Mouse (Mus musculus) testis, adult 2 months (tissue): ENCODE data around the gene Camta2. TPM values are rescaled to one million over a fixed set of nuclear protein-coding genes. Genes with fewer than 3 reads are reported as not detected.

Experiments
- H3K27ac ChIP-seq: fragments of 200-500 bp; 2 replicates; pipeline ENCODE4 v1.5.1; 2012; ENCODE audit warnings: low read depth, low read length; ENCODE audit not compliant: control insufficient read depth, insufficient read depth
- H3K27me3 ChIP-seq: fragments of 200-500 bp; 2 replicates; pipeline ENCODE4 v1.6.1; 2012; ENCODE audit warnings: mild to moderate bottlenecking, low read length, moderate library complexity; ENCODE audit not compliant: control insufficient read depth, insufficient read depth
- H3K36me3 ChIP-seq: fragments of 200-500 bp; 2 replicates; pipeline ENCODE4 v1.6.1; 2012; ENCODE audit warnings: mild to moderate bottlenecking, low read length; ENCODE audit not compliant: control insufficient read depth, insufficient read depth
- H3K4me1 ChIP-seq: fragments of 200-500 bp; 2 replicates; pipeline ENCODE4 v1.6.1; 2012; ENCODE audit warnings: low read length; ENCODE audit not compliant: control insufficient read depth, insufficient read depth
- H3K4me3 ChIP-seq: fragments of 200-500 bp; 2 replicates; pipeline ENCODE4 v1.5.1; 2012; ENCODE audit warnings: low read depth, mild to moderate bottlenecking, low read length, moderate library complexity, mixed read lengths; ENCODE audit not compliant: control insufficient read depth
- CTCF ChIP-seq: fragments of 200-500 bp; IDR thresholded peaks from 2 replicates; pipeline ENCODE4 v1.5.1; 2012; ENCODE audit warnings: low read depth, mild to moderate bottlenecking, inconsistent platforms, low read length, moderate library complexity; ENCODE audit not compliant: control insufficient read depth, insufficient read depth, insufficient replicate concordance
- POLR2A ChIP-seq: fragments of 200-500 bp; IDR thresholded peaks from 2 replicates; pipeline ENCODE4 v1.6.1; 2012; ENCODE audit warnings: low read depth, mild to moderate bottlenecking, inconsistent platforms, low read length, moderate library complexity; ENCODE audit not compliant: control insufficient read depth
- polyA plus RNA-seq: library from polyadenylated mRNA; depleted of rRNA; stranded (reverse); fragments of >200 nt; gene quantifications from 2 replicates; pipeline ENCODE4 v1.2.3, GENCODE M21; 2012; rRNA removed

Camta2 gene
- 10.3 and 10.6 TPM in 2 replicates for polyA plus RNA-seq

DNA sequence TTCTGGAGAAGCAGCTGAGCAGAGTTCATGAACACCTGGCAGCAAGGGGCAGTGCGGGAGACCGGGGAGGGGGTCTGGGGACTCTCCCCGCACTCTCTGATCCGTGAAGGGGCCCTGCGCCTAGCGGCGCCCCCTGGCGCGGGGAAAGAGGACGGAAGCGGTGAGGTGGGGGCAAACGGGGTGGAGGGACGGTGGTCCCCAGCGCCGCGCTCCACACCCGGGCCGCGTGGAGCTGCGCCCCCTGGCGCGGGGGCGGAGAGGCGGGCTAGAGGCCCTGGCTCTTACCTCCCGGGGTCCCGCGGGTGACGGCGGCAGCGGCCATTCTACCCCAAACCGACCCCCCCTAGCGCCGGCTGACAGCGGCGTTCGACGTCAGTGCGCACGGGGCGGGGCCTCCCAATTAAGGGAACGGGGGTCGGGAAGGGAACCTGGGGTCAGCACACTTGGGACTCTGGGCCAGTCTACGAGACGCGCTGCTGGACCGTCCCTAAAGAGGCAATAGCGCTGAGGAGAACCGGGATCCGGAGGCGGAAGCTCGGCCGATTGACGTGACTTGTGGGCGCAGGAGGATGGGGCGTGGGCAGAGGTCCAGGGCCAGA lies at the start of gene Camta2:
TSS of gene Camta2 (minus strand) at position 505 of the 599 bp plus-strand sequence.
- H3K36me3 ChIP-seq, result no peaks in the 10 kb centered on the region; the same call in 1 of the 2 replicates
- peak within 1 kb of the TSS; percentile 84 for H3K4me3 ChIP-seq
- TF ChIP-seq POLR2A (peak; percentile 43), CTCF (no peak)
- no peaks in the 10 kb centered on the region for H3K27me3 ChIP-seq
- peak within 1 kb of the TSS; percentile 30 for H3K27ac ChIP-seq
- peaks cover 9% of the 10 kb centered on the region for H3K4me1 ChIP-seq

GRCm38 (mm10) chr11:70733256-70733655 lies 45.4 kb upstream of the Camta2 start:
- no peak for TF ChIP-seq POLR2A
- TF ChIP-seq CTCF, result no peak
- Histone ChIP-seq H3K4me3 (no peak overlapping the region), H3K27ac (no peak overlapping the region), H3K27me3 (no peaks in the 10 kb centered on the region), H3K4me1 (no peaks in the 10 kb centered on the region; the same call in none of the 2 replicates), H3K36me3 (no peaks in the 10 kb centered on the region)

- no peaks in the 10 kb centered on the region for H3K27me3 ChIP-seq
- peak overlapping the region; percentile 6; the same call in 1 of the 2 replicates for H3K27ac ChIP-seq
- H3K4me1 ChIP-seq, result no peaks in the 10 kb centered on the region; the same call in none of the 2 replicates
- no peak for TF ChIP-seq CTCF
- TF ChIP-seq POLR2A, result no peak
- no peaks in the 10 kb centered on the region for H3K36me3 ChIP-seq
- H3K4me3 ChIP-seq, result no peak overlapping the region
These were observed 43.3 kb upstream of the Camta2 start for GRCm38 (mm10) chr11:70731178-70731577.

- no peaks in the 10 kb centered on the region for H3K36me3 ChIP-seq
- H3K27ac ChIP-seq, result 0 out of 2 replicates have a peak overlapping the region, but pooled peaks have one; percentile 6
- no peaks in the 10 kb centered on the region for H3K27me3 ChIP-seq
- no peak for TF ChIP-seq CTCF
- no peak for TF ChIP-seq POLR2A
- H3K4me1 ChIP-seq, result no peaks in the 10 kb centered on the region; the same call in none of the 2 replicates
- no peak overlapping the region for H3K4me3 ChIP-seq
These were observed 42.6 kb upstream of the Camta2 start for GRCm38 (mm10) chr11:70730427-70731038.

- Histone ChIP-seq H3K36me3 (no peaks in the 10 kb centered on the region), H3K27ac (no peak overlapping the region), H3K27me3 (no peaks in the 10 kb centered on the region), H3K4me1 (no peaks in the 10 kb centered on the region; the same call in none of the 2 replicates), H3K4me3 (no peak overlapping the region)
- no peak for TF ChIP-seq CTCF
- TF ChIP-seq POLR2A, result no peak
These were observed 39.5 kb upstream of the Camta2 start for GRCm38 (mm10) chr11:70727385-70727784.

GRCm38 (mm10) chr11:70726585-70726984 lies 38.7 kb upstream of the Camta2 start:
- Histone ChIP-seq H3K27ac (no peak overlapping the region), H3K27me3 (no peaks in the 10 kb centered on the region), H3K4me1 (no peaks in the 10 kb centered on the region; the same call in none of the 2 replicates), H3K4me3 (no peak overlapping the region), H3K36me3 (no peaks in the 10 kb centered on the region)
- TF ChIP-seq POLR2A (no peak), CTCF (no peak)

GRCm38 (mm10) chr11:70724706-70725105 lies 36.8 kb upstream of the Camta2 start:
- TF ChIP-seq CTCF (no peak), POLR2A (no peak)
- no peaks in the 10 kb centered on the region for H3K36me3 ChIP-seq
- H3K4me3 ChIP-seq, result no peak overlapping the region
- H3K27ac ChIP-seq, result no peak overlapping the region
- H3K4me1 ChIP-seq, result no peaks in the 10 kb centered on the region; the same call in 1 of the 2 replicates
- no peaks in the 10 kb centered on the region for H3K27me3 ChIP-seq

DNA sequence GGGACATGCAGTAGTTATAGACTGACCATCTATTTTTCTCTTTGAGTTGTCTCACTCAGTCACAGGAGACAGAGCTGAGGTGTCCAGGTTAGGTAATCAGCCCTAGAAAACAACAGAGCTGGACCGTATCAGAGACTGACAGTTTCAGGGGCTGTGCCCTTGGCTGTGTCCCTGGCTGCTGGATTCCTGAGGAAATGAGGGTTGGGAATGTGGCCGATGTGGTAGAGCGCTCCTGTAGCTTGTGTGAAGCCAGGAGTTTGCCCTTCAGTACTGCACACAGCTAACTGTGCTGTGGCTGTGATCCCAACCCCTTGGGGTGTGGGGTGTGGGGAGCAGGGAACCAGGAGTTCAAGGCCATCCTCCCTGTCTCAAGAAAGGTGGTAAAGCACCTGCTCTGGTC lies 33.2 kb upstream of the Camta2 start:
- no peak overlapping the region for H3K4me3 ChIP-seq
- no peaks in the 10 kb centered on the region for H3K36me3 ChIP-seq
- H3K27ac ChIP-seq, result no peak overlapping the region
- no peaks in the 10 kb centered on the region for H3K4me1 ChIP-seq
- no peaks in the 10 kb centered on the region for H3K27me3 ChIP-seq
- no peak for TF ChIP-seq CTCF
- no peak for TF ChIP-seq POLR2A
